Mouse (Mus musculus) heart, adult 11 months (tissue): Measurements from ENCODE around the gene Bdh1.
"Not testable (repeated sequence)": the region's sequence is repeated elsewhere in the genome, so short reads cannot be mapped to it uniquely, and the experiment has no call there.

Source experiments
- DNase-seq: peaks from one replicate; pipeline ENCODE4 v3.0.0; 2022

Gene Bdh1

GRCm38 (mm10) chr16:31465630-31466029 is 43.5 kb downstream of the Bdh1 start:
- no peak for DNase-seq

- DNase-seq: no peak
Observed at GRCm38 (mm10) chr16:31466106-31466505, 44.0 kb downstream of the Bdh1 start.

- DNase-seq: not testable (repeated sequence)
Observed at GRCm38 (mm10) chr16:31470819-31471218, 48.7 kb downstream of the Bdh1 start.

- DNase-seq: no peak
Observed at GRCm38 (mm10) chr16:31471994-31472393, 49.9 kb downstream of the Bdh1 start.

- no peak for DNase-seq
Observed at GRCm38 (mm10) chr16:31473226-31473625, 51.1 kb downstream of the Bdh1 start.

GRCm38 (mm10) chr16:31475123-31475968 is 53.3 kb downstream of the Bdh1 start:
- peak; percentile 92 for DNase-seq

- no peak for DNase-seq
Observed at GRCm38 (mm10) chr16:31476872-31477603, 55.0 kb downstream of the Bdh1 start.

- no peak for DNase-seq
Observed at GRCm38 (mm10) chr16:31485336-31485735, 63.3 kb downstream of the Bdh1 start.

- no peak for DNase-seq
Observed at GRCm38 (mm10) chr16:31487266-31487665, 65.2 kb downstream of the Bdh1 start.

GRCm38 (mm10) chr16:31489096-31489495 is 67.0 kb downstream of the Bdh1 start:
- DNase-seq: no peak

- no peak for DNase-seq
Observed at GRCm38 (mm10) chr16:31490967-31491366, 68.9 kb downstream of the Bdh1 start.

- DNase-seq: peak; percentile 92
Observed at GRCm38 (mm10) chr16:31492921-31493549, 71.0 kb downstream of the Bdh1 start.

GRCm38 (mm10) chr16:31493550-31493965 is 71.5 kb downstream of the Bdh1 start:
- DNase-seq: peak; percentile 90

- peak; percentile 98 for DNase-seq
Observed at GRCm38 (mm10) chr16:31493991-31494390, 71.9 kb downstream of the Bdh1 start.

- DNase-seq: no peak
Observed at GRCm38 (mm10) chr16:31495356-31495755, 73.3 kb downstream of the Bdh1 start.

GRCm38 (mm10) chr16:31495769-31496168 is 73.7 kb downstream of the Bdh1 start:
- DNase-seq: no peak

- DNase-seq: no peak
Observed at GRCm38 (mm10) chr16:31498336-31498735, 76.3 kb downstream of the Bdh1 start.

- DNase-seq: no peak
Observed at GRCm38 (mm10) chr16:31499021-31499420, 76.9 kb downstream of the Bdh1 start.

- DNase-seq: no peak
Observed at GRCm38 (mm10) chr16:31499681-31500310, 77.7 kb downstream of the Bdh1 start.

- no peak for DNase-seq
Observed at GRCm38 (mm10) chr16:31500532-31500931, 78.5 kb downstream of the Bdh1 start.

GRCm38 (mm10) chr16:31500969-31501750 is 79.1 kb downstream of the Bdh1 start:
- DNase-seq: no peak

GRCm38 (mm10) chr16:31501751-31502365 is 79.8 kb downstream of the Bdh1 start:
- no peak for DNase-seq
